Mouse (Mus musculus): Measurements from ENCODE around the gene Senp8.

Senp8 gene

DNA sequence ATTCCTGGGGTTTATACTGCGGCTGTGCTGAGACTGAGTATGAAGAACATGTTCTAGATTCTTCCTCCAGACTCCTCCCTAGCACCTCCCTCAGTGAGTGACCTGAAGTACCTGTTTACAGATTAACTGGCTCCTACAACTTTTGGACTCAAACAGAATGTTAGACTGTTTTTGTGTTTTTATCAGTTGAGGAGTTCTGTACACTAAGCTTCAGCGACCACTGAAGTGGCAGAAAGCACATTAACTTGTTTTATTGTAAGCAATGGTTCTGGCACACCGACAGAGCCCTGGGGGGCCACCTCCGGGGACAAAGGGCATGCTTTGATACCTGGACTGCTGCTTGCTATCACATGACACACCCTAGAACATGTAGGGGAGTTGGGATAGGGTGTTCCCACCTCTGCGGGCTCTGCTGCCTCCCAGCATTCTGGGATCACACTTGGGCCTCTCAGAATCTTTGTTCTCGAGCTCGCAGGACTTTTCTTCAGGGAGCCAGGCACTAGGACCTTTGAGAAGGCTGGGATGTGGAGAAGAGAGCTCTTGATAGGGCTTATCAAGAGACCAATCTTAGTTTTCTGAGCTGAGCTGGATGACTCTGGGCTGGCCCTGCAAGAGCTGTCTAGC is 34.1 kb downstream of the Senp8 start:
- DNase-seq (ENCODE audit: low spot score in 2 of 2) = no peak

- no peak for DNase-seq (ENCODE audit: low spot score in 2 of 2)
These were observed 41.3 kb downstream of the Senp8 start for GRCm38 (mm10) chr9:59709225-59709624.

DNA sequence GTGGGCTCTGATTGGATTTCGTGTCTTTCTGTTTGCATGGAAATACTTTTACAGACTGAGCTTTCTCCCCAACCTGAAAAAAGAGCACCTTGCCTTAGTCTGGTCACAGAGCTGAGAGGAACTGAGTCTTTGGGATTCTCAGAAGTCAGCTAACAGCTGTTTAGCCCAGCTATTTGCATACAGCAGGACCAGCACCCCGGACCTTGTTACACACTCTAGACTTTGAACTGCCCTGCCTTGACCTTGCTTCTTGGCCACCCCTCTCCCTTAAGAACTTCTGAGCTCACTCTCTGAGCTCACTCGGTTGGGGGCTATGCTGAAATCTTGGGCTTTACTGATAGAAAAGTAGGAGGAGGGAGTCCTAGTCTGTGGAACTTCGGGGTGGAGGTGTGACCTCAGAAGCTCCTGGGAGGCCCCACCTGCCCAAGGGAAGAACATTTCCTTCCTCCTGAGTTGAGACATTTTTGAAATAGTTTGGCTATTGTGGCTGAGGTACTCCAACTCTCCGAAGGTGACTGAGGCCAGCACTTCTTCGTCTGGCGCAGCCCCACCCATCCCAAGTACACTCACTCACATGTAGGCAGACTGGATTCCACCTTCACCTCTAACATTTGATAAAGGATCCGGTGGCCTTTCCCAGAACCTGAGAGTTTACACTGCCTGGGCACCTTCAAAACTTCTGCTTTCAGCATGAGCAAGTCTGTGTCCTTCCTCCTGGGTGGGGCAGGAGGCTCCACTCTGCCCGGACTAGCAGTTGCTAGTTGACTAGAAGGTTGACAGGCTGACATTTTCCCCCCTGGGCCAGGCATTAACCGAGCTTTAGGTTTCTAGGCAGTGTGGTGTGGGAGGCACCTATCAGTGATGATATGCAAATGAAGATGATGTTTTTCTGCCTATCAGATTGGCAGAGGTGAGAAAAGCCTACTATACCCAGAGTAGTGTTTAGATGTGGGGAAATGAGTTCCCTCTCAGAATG is 43.4 kb downstream of the Senp8 start:
- DNase-seq (ENCODE audit: low spot score in 2 of 2) = no peak

- DNase-seq (ENCODE audit: low spot score in 2 of 2) = no peak
These were observed 47.4 kb downstream of the Senp8 start for GRCm38 (mm10) chr9:59703099-59703498.

DNA sequence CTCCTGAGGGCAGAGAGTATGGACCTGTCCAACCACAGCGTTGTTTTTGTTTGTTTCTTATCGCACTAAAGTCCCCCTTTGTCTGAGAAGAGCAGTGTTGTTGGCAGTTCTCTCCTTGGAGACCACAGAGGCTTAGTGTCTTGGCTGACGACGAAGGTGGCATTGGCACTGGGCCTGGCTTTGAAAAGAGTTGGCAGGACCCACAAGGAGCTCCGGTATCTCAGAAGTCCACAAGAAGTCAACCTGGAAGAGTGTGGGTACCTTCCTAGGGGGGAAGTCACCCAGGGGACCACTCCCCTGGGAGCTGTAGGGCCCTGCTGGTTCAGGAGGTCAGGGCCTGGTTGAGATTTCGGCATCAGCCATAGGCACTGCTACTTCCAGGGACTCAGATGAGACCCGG is 49.4 kb downstream of the Senp8 start:
- DNase-seq (ENCODE audit: low spot score in 2 of 2) = no peak

- no peak for DNase-seq (ENCODE audit: low spot score in 2 of 2)
These were observed 54.1 kb downstream of the Senp8 start for GRCm38 (mm10) chr9:59696381-59696780.

DNA sequence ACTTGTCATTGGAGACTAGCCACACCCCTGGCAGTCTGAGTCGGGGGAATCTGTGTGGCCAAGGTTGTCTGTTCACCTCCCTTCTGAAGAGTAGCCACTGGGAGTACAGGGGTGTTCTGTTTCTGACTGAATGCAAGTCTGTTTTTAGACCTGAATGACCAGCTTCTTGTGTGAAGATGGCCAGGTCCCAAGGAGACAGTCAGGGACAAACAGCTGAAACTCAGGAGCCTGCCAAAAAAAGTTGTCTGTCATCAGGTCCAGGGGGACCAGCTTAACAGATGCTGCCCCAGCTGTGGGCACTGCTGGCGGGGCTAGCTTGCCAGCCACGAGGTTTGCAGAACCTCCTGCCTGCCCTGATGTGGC is 55.1 kb downstream of the Senp8 start:
- DNase-seq (ENCODE audit: low spot score in 2 of 2) = no peak

- DNase-seq (ENCODE audit: low spot score in 2 of 2) = no peak
These were observed 55.7 kb downstream of the Senp8 start for GRCm38 (mm10) chr9:59694571-59695450.

DNA sequence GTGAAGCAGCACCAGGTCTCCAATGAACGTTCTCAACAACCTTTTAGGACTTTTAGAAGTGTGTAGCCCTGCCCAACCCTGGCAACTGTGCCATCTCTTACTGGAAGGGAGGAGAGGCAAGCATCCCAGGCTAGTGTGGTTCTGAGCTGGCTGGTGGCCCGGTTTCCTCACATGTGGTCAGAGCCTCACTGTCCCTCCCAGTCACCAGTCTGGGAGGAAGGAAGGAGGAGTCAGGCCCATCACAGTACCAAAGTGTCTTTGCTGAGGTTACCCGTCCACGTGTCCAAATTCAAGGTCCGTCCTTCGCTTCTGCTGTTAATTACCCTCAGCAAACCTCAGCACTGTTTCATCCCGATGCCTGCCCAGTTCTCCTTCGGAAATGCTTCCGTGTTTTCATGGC is 58.4 kb downstream of the Senp8 start:
- DNase-seq (ENCODE audit: low spot score in 2 of 2) = peak in 1 of 2 experiments; percentile 66

DNA sequence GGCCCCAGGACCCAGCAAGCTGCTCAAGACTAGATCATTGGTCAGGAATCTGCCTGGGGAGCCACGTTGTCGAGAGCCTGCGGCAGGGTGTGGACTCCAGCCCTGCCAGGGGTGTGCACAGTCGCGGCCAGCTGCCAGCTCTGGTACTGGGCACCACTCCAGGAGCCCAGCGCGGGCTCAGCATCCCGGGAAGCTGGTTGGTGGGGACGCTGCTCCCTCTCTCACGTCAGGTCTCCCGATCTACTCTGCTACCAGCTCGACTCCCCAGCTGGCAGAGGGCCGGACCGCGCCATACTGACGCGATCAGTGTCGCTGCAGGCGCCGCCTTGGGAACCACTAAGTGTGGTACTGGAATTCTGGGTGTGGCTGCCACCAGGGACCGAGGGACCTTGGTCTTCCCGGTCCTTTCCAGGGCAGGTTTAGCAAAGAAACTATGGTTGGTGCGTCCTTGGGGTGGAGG is 58.8 kb downstream of the Senp8 start:
- peak; percentile 53 to 89 for DNase-seq (ENCODE audit: low spot score in 2 of 2)

DNA sequence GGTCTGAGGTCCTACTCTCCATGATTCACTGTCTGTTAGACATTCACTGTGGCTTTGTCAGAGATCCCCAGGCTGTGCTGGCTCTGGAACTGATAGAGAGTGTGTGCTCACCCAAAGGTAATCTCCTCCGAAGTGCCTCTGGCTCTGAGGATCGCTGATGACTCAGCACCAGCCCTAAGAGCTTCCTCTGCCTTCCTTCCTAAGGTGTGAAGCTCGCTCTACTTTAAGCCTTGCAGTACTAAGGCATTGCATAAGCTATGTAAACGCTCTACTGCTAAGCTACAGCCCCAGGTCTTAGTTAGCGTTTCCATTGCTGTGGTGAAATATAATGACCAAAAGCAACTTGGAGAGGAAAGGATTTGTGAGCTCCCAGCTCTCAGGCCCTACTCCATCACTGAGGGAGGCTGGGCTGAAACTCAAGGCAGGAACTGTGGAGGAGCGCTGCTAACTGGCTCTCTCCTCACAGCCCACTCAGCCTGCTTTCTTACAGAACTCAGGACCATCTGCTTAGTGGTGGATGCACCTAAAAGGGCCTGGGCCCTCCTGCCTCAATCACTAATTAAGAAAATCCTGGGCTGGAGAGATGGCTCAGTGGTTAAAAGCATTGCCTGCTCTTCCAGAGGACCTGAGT is 63.0 kb downstream of the Senp8 start:
- DNase-seq (ENCODE audit: low spot score in 2 of 2) = no peak
